Mouse (Mus musculus) spleen, adult 12 weeks (tissue): ENCODE measurements around the gene Htr1d.

Source experiments
- DNase-seq: peaks from one replicate; pipeline ENCODE4 v3.0.0; 2022; ENCODE audit warnings: low spot score

Gene Htr1d

DNA sequence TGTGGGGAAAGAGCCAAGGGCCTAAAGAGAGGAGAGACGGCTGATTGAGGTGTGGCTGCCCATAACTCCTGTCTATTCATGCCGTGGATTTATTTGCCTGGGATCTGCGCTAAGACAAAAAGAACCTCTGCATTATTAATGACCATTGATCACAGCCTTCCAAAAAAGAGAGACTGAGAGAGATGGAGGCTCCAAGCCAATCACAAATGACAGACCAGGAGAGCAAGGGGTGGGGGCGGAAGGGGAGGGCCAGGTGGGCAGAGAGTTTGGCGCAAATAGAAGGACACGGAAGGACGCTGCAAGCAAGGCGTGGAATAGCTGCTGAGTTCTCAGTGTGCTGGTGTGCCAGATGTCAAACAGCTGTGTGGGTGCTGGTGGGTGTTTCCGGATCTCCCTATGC lies at the start of gene Htr1d:
TSS of gene Htr1d (plus strand) at position 301 of the 400 bp plus-strand sequence.
- no peak for DNase-seq

GRCm38 (mm10) chr4:136377001-136377400 lies 46.3 kb upstream of the Htr1d start:
- no peak for DNase-seq

- no peak for DNase-seq
Observed at GRCm38 (mm10) chr4:136383052-136383451, 40.3 kb upstream of the Htr1d start.

- no peak for DNase-seq
Observed at GRCm38 (mm10) chr4:136383839-136384238, 39.5 kb upstream of the Htr1d start.

DNA sequence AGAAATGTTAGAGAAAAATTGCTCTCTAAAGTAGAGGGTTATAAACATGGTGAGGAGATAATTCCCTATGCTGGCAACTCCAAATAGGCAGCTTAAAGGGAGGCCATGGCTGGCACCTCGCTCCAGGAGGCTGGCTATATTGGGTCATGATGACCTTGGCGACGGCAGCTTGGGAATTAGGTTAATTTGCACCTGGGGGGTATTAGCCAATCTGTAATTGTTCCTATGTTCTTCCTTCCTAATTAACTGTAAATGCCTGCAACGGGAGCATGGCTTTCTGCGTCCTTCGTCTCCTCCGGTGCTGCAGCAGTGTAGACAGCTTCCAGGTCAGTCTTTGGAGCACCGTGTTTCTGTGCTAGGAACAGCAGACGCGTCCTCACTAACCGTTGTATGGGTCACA lies 36.1 kb upstream of the Htr1d start:
- no peak for DNase-seq

DNA sequence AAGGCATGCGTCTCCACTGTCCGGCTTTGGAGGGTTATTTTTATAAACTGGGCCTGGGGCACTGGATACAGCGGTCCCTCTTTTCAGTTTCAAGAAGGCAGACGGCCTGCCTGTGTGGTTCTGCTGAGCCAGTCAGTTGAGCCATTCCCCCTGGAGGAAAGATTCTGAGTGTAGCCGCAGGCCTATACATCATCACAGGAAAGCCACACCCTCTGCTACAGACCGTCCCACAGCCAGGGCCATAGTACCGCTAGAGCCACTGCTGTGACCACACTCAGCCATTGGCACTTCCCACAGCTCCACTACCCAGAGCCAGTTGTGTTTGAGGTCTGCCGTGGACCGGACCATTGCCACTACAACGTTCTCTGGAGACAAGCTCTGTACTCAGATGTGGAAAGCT lies 21.5 kb upstream of the Htr1d start:
- no peak for DNase-seq

DNA sequence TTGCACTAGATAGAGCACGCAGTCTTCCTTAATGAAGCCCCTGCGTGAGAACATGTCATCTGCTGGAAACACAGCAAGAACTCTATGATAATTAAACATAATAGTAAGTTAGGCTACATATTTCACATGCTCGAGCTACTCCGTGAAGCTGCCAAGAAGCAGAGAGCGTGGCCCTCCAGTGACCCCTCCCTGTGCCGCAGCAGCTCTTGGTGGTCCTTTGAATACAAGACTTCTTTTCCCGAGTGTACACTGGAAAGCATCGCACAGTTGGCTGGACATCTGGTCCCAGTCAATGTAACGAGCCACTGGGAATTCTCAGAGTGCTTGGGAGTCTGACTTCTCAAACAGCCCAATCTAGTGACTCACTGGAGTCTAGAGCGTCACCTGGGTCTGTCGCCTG lies 15.5 kb upstream of the Htr1d start:
- DNase-seq: no peak

GRCm38 (mm10) chr4:136411995-136412765 lies 11.1 kb upstream of the Htr1d start:
- DNase-seq: no peak

GRCm38 (mm10) chr4:136415477-136415876 lies 7.8 kb upstream of the Htr1d start:
- no peak for DNase-seq

GRCm38 (mm10) chr4:136418962-136419361 lies 4.4 kb upstream of the Htr1d start:
- DNase-seq: no peak

DNA sequence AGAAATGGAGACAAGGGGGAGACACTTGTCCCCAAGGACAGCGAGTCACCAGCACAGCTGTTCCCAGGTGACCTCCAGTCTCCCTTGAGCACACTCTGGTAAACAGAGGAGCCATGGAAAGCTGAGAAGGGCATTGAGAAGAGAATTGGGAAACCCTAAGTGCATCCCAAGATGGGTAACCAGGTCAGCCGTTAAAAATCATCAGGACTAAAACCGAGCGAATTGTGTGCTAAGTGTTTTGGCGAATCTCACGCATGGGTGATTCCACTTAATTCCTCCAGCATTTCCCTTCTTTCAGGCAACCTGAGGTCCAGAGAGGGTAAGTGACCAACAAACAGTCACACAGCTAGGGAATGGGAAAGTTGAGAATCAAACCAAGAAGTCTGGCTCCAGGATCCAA lies 3.9 kb upstream of the Htr1d start:
- no peak for DNase-seq

DNA sequence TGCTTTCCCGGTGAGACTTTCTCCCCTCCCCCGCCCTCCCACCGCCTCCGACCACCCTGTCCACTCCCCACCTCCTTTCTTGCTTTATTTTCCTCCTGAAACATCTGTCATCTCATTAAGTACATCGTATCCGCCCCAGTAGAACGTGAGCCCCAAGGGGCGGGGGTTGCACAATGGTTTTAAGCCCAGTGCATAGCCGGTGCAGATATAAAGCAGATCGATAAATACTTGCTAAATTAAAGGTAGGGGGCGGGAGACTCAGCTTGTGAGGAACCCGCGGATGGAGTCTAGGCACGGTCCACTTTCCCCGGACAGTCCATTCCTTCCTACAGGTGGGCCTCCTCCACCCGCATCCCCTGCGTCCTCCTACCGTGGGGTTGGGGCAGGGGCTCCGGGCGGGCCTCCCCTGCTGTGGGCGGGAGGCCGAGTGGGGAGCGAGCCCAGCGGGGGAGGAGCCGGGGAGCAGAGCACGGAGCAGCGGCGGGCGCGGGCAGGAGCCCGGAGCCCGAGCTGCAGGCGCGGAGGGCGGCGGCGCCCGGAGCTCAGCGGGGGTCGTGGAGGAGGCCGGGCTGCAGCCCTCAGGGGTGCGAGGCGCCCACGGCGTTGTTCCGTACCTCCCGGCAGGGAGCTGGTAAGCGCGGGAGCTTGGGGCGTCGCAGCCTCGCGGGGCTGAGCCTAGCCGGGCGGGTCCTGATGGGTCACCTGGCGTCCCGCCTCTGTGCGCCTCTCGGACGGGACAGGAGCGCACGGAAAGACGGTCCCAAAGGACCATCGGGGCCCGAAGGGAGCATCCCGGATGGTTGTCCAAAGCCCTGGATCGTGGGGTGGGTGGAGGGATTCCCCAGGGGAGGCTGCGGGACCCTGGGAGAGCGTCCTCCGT lies 1.0 kb downstream of the Htr1d start:
- no peak for DNase-seq

GRCm38 (mm10) chr4:136425000-136425288 lies 1.6 kb downstream of the Htr1d start:
- no peak for DNase-seq

GRCm38 (mm10) chr4:136430609-136431375 lies 7.5 kb downstream of the Htr1d start:
- DNase-seq: no peak

DNA sequence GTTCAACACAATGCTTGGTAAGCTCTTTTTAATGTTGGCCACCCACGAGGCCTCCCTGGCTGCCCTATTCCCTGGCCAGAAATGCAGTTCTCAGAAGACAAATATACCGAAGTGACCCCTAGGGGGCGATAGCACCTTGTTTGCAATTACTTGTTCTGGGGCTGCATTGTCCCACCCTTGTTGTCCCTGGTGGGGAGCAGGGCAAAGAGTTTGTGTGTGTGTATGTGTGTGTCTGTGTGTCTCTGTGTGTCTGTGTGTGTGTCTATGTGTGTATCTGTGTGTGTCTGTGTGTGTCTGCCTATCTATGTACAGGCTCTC lies 8.0 kb downstream of the Htr1d start:
- peak; percentile 14 for DNase-seq

DNA sequence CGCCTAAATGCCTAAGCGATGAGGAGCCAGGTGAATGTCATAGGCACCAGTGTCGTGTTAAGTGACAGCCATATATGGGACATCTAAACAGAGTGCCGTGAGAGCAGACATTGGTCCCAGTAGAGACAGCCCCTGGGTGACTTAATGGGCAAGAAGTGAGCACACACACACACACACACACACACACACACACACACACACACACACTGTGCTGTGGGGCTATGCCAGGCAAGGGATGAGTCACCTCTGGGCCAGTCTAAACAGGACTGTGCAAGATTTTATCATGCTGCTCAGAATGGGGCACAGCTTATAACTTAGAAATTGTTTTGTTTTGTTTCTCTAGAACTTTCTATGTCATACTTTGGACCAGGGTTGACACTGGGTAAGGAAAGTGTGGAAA lies 10.7 kb downstream of the Htr1d start:
- no peak for DNase-seq

DNA sequence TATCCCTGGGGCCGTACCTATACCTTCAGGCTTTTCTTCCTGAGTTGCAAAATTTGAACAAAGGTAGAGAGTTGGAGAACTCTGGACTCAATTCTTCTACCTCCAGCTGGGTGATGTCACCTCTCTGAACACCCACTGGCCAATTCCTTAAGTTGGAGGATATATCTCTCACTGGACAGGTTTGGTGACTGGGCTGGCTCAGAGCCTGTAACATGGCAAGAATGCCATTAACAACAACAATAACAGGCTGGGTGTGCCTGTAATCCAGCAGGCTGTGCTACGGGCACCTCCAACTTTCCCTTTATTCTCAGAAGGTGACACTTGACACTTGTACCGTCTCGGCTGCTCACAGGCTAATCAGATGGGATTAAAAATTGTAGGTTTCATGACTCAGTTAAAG lies 15.8 kb downstream of the Htr1d start:
- no peak for DNase-seq

DNA sequence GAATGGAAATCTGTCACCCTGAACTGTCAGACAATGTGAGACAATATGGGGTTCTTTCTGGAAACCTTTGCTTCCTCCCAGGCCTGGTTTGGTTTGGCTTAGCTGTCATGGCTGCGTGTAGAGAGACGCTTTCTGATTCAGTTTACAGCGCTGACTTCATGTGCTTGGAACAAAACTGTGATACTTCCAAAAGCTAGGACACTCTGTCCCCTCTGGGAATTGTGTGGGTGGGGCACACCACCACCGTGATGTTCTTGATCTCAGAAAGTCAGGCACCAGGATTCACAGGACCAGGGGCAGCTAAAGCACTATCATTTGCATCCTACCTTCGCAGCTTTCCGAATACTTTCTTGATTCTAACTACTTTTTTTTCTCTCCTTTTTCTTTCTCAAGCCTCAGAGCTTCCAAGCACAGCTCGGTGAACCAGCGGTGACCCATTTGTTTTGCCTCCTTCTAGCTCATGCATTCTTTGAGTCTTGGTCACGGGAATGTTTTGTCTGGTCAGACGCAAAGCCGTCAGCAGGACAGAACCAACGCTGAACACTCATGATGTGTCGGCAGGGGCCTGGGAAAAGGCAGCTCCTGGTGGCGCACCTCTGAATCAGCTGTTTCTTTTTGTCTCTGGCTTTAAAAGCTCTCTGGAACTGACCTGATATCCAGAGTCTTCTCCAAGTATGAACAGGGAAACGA lies 18.2 kb downstream of the Htr1d start:
- no peak for DNase-seq

DNA sequence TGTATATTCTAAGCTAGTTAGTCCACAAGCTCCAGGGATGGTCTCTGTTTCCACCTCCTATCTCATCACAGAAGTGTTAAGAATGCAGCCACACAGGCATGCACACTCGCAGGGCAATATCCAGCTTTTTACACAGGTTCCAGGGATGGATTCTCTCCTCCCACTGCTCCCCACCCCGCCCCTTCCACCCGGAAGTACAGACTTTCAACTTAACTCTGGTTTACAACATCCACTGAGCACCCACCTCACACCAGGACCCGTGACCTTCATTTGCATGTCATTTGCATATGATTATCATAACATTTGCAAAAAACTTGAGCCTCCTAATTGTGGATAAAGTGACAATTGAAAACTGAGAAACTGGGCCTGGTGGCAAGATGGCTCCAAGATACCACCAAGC lies 21.2 kb downstream of the Htr1d start:
- DNase-seq: no peak

DNA sequence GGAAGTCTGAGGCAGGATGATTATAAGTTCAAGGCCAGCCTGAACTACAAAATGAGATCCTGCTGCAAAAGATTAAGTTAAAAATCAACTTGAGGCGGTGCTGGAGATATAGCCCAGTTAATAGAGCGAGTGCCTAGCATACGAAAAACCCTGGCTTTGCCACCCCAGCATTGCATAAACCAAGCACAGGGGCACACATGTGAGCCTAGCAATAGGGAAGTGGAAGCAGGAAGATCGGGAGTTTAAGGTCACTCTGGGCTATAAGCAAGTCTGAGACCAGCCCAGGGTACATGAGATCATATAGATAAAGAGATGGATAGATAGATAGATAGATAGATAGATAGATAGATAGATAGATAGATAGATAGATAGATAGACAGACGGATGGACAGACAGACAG lies 26.5 kb downstream of the Htr1d start:
- DNase-seq: no peak

DNA sequence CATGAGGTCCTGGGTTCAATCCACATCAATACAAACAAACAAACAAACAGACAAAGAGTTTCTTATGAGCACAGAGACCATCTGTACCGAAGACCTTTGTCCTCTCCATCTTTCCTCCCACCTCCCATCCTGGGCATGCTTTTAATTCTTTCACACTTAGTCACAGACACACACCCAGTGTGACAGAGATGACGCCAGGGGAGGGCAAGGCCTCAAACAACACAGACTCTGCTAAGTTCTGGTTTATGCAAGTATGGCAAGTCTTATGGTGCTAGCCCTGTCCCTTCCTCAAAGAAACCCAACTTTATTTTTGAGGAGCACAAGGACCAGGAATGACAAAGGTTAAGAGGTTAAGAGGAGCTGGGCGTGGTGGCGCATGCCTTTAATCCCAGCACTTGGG lies 26.9 kb downstream of the Htr1d start:
- DNase-seq: no peak

DNA sequence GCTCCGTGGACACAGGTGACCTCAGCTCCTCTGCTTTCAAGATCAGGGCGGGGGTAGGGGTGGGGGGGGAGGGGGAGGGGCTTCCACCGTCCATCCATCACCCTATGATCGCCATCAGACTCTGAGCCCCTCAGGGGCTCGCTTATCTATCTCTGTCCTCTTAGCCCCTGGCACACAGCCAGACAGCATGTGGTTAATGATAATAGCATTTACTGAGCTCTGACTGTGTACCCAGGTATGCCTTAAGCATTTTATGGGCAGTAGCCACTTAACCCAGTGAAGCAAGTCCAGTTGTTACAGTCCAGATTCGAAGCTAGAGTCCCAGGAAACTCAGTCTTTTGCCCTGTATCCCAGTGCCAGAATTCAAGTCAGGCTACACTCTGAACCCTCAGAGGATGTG lies 28.2 kb downstream of the Htr1d start:
- DNase-seq: no peak
